Mouse (Mus musculus) embryo, embryonic 11 days (tissue): ENCODE data around the gene Sytl3.

Source experiments
- DNase-seq: peaks from one replicate; pipeline ENCODE4 v3.0.0-alpha.2; 2015

The Sytl3 gene

DNA sequence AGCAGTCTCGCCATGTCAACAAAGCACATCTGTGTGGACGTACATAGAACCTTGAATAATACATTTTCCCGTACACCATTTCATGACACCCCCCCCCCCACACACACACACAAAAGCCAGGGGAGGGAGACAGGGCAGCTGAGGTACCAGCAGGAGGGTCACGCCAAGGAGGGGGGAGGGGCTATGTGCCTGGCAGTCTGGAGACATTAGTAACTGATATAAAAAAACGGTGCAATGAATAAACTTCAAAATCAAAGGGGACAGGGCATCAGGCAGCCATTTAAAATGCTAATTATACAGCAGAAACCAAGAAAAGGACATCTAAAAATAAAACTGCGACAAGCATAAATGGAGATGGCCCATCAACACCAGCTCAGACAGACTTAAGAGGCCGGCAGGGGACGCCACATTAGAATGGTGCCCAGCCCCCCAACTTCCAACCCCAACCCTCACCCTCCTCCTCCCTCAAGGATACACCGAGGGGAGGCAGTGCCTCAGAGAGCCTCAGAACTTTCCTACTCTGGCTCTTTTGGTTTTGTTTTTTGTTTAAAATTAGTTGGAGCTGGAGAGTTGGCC lies 100.9 kb downstream of the Sytl3 start:
- no peak for DNase-seq

GRCm38 (mm10) chr17:6763513-6764226 lies 104.8 kb downstream of the Sytl3 start:
- DNase-seq = no peak

- no peak for DNase-seq
Observed at GRCm38 (mm10) chr17:6764227-6764593, 105.3 kb downstream of the Sytl3 start.

DNA sequence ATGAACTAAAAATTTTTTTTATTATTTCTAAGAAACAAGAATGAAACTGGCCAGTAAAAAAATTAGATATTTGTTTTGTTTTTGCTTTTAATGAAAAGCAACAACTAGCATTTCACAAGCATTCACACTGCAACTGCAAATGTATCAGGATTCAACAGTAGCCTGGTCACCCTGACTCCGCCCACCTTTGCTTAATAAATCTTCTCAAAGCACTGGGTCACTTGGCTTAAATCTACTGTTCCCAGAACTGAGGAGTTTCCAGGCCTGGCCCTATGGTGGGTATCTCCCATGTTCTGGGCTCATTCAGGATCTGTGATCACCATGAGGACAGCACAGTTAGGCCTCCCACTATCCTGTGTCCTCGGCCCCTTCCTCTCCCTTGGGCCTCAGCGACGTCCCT lies 105.8 kb downstream of the Sytl3 start:
- no peak for DNase-seq

GRCm38 (mm10) chr17:6765886-6766285 lies 107.0 kb downstream of the Sytl3 start:
- no peak for DNase-seq

GRCm38 (mm10) chr17:6766823-6767222 lies 107.9 kb downstream of the Sytl3 start:
- DNase-seq = no peak

DNA sequence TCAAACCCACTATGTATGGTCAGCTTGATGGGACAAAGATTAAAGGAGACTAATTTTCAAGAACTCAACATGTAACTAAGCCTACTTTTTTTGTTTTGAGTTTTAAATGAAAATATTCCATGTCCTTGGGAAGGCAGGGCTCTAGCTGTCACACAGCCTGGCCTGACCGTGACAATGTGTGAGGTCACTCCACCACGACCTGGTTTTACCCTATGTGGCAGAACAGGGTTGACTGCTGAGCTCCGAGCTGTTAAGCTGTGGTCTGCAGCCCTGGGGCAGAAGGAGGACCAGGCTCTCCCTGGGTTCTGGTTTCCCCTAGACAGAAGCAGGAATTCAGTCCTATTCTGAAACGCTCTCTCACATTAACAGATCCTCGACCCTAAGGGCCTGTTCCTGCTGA lies 108.9 kb downstream of the Sytl3 start:
- DNase-seq = no peak

GRCm38 (mm10) chr17:6768301-6768788 lies 109.5 kb downstream of the Sytl3 start:
- no peak for DNase-seq

GRCm38 (mm10) chr17:6769602-6770001 lies 110.7 kb downstream of the Sytl3 start:
- no peak for DNase-seq

DNA sequence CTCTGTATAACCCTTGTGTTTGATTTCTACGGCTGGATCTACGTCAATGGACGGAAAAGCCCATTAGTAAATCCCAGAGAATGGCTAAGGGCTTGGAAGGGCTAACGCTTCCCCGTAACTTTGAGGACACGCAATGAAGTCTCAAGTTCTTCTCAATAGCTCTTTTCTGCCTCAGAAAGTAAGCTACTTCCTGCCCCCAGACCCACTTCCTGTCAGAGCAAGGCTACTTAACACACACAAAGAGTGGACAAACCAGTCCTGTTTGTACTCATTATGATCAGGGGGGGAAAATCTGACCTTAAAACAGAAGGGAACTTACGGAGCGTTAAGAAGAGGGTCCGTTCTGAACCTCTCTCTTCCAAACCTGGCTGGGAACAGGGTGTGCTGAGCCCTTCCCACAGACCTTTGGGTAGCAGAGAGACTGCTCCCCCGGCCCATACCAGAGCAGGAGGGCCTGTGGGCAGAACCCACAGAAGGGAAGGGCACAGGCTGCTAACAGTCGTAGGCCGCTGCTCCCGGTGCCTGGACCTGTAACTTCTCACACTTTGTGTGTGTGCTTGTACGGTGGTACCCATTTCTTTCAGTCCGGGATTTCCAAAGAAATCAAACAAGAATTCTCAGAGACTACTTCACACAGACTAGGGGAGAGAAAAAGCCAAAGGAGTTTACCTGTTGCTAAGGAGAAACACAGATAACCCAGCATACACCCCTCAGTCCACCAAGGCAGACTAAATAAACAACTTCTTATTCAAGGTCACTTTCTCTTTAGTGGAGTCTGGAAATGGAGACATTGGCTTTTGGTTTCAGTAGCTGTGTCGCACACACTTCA lies 113.0 kb downstream of the Sytl3 start:
- no peak for DNase-seq

- DNase-seq = no peak
Observed at GRCm38 (mm10) chr17:6772490-6772773, 113.5 kb downstream of the Sytl3 start.

DNA sequence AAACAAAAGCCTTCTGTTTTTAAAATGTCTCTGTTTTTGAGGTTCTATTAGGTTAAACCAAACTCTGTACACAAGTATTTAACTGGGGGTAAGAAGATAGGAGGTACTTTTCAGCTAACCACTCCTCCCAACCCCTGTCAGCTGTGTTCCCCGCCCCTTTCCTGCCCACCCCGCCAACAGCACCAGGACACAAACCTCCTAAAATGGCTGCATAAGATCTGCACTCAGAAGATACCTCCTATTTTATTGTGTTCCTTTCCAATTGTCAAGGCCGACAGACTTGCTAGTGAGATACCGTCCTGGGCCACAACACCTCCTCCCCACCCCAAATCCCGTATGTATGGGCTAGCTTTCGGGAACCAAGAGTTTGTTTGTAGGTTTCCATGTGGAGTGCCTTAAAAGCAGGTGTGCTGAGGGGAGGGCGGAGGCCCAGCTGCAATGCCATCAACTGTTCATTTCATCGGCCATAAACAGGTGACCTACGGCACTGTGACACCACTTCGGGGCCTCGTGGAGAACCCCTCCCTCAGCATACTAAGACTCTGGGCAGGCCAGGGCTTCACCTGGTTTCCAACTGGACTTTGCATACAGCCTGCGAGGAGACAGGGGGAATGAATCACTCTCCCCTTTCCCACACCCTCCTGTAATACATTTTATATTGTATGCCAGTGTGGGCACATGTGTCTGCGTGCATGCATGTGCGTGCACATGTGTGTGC lies 114.5 kb downstream of the Sytl3 start:
- DNase-seq = no peak

DNA sequence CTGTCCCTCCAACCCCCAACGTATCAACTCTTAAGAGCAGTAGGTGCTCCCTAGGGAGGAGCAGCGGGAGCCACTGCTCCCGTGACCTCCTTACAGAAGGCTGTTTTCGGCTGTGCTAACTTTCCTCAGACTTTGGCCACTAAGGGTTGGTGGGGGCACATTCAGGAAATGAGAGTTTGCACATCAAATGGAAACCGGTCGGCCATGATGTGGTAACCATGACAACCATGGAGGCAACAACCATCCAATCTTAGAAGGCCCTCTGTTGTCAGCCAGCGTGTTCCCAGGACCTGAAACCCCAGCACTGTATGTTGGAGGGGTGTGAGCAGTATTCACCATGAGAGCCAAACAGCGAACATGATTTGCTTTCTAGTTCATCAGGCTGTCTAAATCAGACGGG lies 116.3 kb downstream of the Sytl3 start:
- DNase-seq = no peak

DNA sequence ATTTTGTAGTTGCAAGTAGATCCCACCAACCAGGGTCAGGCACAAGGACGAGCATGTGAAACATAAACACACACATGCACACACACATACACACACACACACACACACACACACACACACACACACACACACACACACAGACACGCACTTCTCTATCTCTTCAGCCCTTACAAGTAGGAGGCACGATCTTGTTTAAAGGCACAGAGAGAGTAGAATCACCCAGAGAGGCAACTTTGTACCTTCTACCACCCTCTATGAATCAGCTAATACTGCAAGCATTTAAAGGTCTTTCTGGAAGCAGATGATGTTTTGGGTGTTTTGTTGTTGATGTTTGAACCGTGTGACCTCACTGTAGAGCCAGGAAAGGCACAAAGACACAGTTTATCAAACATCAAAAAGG lies 116.8 kb downstream of the Sytl3 start:
- no peak for DNase-seq

GRCm38 (mm10) chr17:6776123-6776522 lies 117.2 kb downstream of the Sytl3 start:
- no peak for DNase-seq

DNA sequence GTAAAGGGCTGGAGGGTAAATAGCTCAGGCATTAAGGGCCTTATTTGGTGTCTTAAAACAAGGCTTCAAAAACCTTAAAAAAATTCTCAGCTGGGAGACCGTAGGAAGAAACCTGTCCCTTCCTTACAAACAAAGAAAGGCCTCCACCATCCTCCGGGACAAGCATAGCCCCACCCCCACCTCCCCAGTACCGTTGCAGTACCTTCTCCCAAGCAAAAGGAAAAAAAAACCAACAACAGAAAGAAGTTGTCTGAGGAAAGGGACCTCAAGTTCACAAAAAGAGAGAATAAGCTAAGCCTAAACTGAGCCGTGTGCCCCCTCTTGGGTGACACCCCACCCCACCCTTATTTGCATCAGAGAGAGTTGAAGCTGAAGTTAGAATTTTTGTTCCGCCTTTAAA lies 117.7 kb downstream of the Sytl3 start:
- DNase-seq = no peak

GRCm38 (mm10) chr17:6777061-6777460 lies 118.2 kb downstream of the Sytl3 start:
- no peak for DNase-seq

- DNase-seq = no peak
Observed at GRCm38 (mm10) chr17:6777629-6778331, 118.9 kb downstream of the Sytl3 start.

DNA sequence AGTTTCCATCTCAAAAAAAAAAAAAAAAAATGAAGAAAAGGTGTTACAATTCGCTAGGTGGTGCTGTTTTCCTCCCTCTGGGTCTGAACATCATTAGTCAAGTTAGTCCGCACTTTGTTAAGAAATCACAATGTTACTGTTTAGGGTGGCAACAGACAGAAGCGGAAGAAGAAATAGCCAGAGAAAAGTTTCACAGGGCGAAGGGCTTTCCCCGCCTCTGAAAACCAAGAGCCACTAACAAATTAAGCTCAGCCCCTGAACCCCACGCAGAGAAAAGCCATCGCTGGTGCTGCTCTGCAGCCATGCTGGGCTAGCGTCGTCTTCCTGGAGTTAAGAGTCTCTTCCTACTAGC lies 119.4 kb downstream of the Sytl3 start:
- peak; percentile 76 for DNase-seq

DNA sequence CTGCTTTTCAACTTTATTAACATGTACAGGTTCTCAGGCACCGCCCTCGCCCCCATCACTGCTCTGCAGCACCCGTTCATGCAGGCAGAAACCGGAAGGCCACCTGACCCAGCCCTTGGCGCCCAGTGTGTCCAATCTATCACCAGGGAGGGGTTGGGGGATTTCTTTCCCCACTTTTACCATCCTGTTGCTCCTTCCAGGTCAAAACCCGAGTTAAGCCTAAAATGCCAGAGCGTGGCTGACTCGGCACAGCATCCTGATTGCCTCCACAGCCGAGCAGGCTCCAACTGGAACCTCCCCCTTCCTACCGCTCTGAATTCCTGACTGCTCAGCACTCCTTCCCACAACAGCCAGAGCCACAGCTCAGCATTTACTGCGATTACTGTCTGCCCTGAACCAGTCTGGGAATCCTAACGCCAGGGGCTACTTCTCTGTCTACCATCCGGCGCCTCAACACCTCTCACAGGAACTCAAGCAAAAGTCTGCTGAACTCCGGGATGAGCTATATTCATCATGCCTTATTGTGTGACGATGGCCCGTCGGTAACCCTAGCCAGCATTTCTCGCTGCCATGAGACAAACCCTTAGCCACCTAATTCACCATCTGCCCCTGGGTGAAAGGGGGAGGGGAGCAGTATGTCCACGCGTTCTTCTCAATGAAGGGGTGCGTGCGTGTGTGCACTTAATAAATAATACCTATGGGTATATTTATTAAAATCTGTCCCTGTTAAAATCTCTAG lies 120.0 kb downstream of the Sytl3 start:
- peak; percentile 77 for DNase-seq

GRCm38 (mm10) chr17:6779632-6780031 lies 120.7 kb downstream of the Sytl3 start:
- no peak for DNase-seq

DNA sequence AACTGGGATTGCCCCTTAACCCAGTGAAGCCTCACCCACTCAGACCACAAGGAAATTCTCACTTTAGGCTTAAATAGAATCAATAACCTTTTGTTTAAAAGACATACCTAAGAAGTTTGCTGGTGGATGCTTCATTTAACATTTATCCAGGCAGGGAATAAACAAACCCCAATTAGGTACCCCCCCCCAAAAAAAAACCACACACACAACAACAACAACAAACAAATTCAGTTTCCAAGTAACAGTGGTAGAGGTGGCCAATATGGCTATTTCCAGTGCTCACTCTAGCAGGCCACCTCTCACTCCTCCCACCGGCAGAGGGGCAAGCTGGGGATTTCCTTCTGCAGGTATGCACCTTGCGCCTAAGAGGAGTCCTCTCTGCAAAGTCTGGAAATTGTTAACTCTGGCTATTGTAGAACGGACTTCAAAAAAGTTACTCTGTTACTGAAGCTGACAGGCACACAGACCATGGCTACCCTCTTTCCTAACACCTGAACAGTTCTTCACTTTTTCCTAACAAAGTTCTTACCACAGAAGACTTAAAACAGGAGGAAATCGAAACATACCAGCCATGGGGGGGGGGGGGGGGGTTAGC lies 121.7 kb downstream of the Sytl3 start:
- no peak for DNase-seq
